Mouse (Mus musculus): ENCODE results near the gene Slc24a1. TPM values are rescaled to one million over a fixed set of nuclear protein-coding genes. Genes with fewer than 3 reads are reported as not detected.

Slc24a1 gene
- total RNA-seq, 2 experiments from 2014 or later = 0.08 to 0.10 TPM

Small RNAs within 50 kb of the gene (microRNA-seq; reads per million reads assigned to microRNA genes)
- gene Gm25640 = not detected

Other genes with a start within 250 kb of the Slc24a1 start
- 100 to 1,000 TPM; 170 to 191 TPM for gene Rab11a, start 213.8 kb downstream of the Slc24a1 start, total RNA-seq (2021)
- gene Dennd4a, start 140.3 kb downstream of the Slc24a1 start, total RNA-seq (2021) = 1 to 10 TPM; 6.9 to 7.9 TPM
- gene Ints14, start 9.3 kb upstream of the Slc24a1 start, total RNA-seq (2021) = 10 to 100 TPM; 16.1 to 16.4 TPM
- gene Hacd3, start 70.1 kb upstream of the Slc24a1 start, total RNA-seq (2021) = 10 to 100 TPM; 17.3 to 18.5 TPM
- gene Dpp8, start 80.8 kb upstream of the Slc24a1 start, total RNA-seq (2021) = 10 to 100 TPM; 57.4 to 68.0 TPM
- 10 to 100 TPM in 1 of 2 experiments, 1 to 10 TPM in 1; 8.9 to 10.3 TPM for gene Igdcc4, start 149.9 kb upstream of the Slc24a1 start, total RNA-seq (2021)
- under 1 TPM in 1 of 2 experiments, not detected in 1; 0.08 TPM for gene Igdcc3, start 189.6 kb upstream of the Slc24a1 start, total RNA-seq (2021)
- gene Parp16, start 243.7 kb upstream of the Slc24a1 start, total RNA-seq (2021) = 1 to 10 TPM; 4.2 TPM

Measured in heart, postnatal 25 days (tissue).